Mouse (Mus musculus) MEL (cell line): Measurements from ENCODE around the gene Rpp14. TPM values are rescaled to one million over a fixed set of nuclear protein-coding genes. Genes with fewer than 3 reads are reported as not detected.
A peak's percentile ranks its signal among the peaks of the same experiment; 100 is the strongest.

ENCODE experiments used
- DNase-seq: peaks from one replicate; pipeline ENCODE4 v3.0.0; 2011; ENCODE audit warnings: low read depth, low spot score
- H3K27ac ChIP-seq: 2 replicates; pipeline ENCODE4 v1.5.1; 2012; ENCODE audit warnings: low read depth, mild to moderate bottlenecking, control low read depth, low read length, moderate library complexity; ENCODE audit not compliant: control insufficient read depth
- H3K27me3 ChIP-seq, 2 experiments: fragments of 150-350 bp in 1 of 2; sonication (generic) in 1 of 2; 2 replicates each; pipeline ENCODE4 v1.6.1; 2012; ENCODE audit warnings: low read length in 2 of 2, mild to moderate bottlenecking in 2 of 2, improper control_type of control experiment in 1 of 2, moderate library complexity in 1 of 2; ENCODE audit not compliant: insufficient read depth in 2 of 2, control insufficient read depth in 1 of 2
- H3K36me3 ChIP-seq, 2 experiments: 2 replicates each; pipeline ENCODE4 v1.6.1; 2012 to 2014; ENCODE audit warnings: low read length in 2 of 2, improper control_type of control experiment in 1 of 2, inconsistent platforms in 1 of 2, mild to moderate bottlenecking in 1 of 2; ENCODE audit not compliant: insufficient read depth in 2 of 2, control insufficient read depth in 1 of 2
- H3K4me1 ChIP-seq, 2 experiments: fragments of 150-350 bp in 1 of 2; sonication (generic) in 1 of 2; 2 replicates each; pipeline ENCODE4 v1.6.1; 2012; ENCODE audit warnings: low read length in 2 of 2, improper control_type of control experiment in 1 of 2, mild to moderate bottlenecking in 1 of 2; ENCODE audit not compliant: insufficient read depth in 2 of 2, control insufficient read depth in 1 of 2
- H3K4me3 ChIP-seq, 2 experiments: fragments of 150-350 bp in 1 of 2; sonication (generic) in 1 of 2; 2 replicates each; pipeline ENCODE4 v1.5.1; 2012; ENCODE audit warnings: low read depth in 2 of 2, low read length in 2 of 2, mild to moderate bottlenecking in 2 of 2, moderate library complexity in 2 of 2, control low read depth in 1 of 2, improper control_type of control experiment in 1 of 2; ENCODE audit not compliant: control insufficient read depth in 1 of 2, insufficient read depth in 1 of 2
- H3K79me2 ChIP-seq: 2 replicates; pipeline ENCODE4 v1.6.1; 2012; ENCODE audit warnings: mild to moderate bottlenecking, low read length, moderate library complexity; ENCODE audit not compliant: control insufficient read depth, poor library complexity, insufficient read depth
- H3K9ac ChIP-seq: 2 replicates; pipeline ENCODE4 v1.6.1; 2012; ENCODE audit warnings: low read depth, mild to moderate bottlenecking, control low read depth, low read length, moderate library complexity; ENCODE audit not compliant: control insufficient read depth, poor library complexity, severe bottlenecking
- H3K9me3 ChIP-seq: fragments of 150-350 bp; sonication (generic); replicated peaks from 2 replicates; pipeline ENCODE4 v1.6.1; 2012; ENCODE audit warnings: mild to moderate bottlenecking, low read length, improper control_type of control experiment, moderate library complexity; ENCODE audit not compliant: insufficient read depth
- CHD1 ChIP-seq: IDR thresholded peaks from 2 replicates; pipeline ENCODE4 v1.6.1; 2012; ENCODE audit warnings: low read depth, mild to moderate bottlenecking, inconsistent platforms, low read length, improper control_type of control experiment
- CHD2 ChIP-seq: IDR thresholded peaks from 2 replicates; pipeline ENCODE4 v1.6.1; 2011; ENCODE audit warnings: low read length, improper control_type of control experiment
- CTCF ChIP-seq, 3 experiments: IDR thresholded peaks in 2 of 3; conservative IDR thresholded peaks in 1 of 3; 2 replicates each; pipeline ENCODE4 v1.5.1; 2011 to 2012; ENCODE audit warnings: low read length in 3 of 3, low read depth in 2 of 3, mild to moderate bottlenecking in 2 of 3, improper control_type of control experiment in 1 of 3, inconsistent platforms in 1 of 3, mixed read lengths in 1 of 3, moderate library complexity in 1 of 3; ENCODE audit not compliant: control insufficient read depth in 1 of 3, insufficient read depth in 1 of 3, poor library complexity in 1 of 3, severe bottlenecking in 1 of 3
- GABPA ChIP-seq: IDR thresholded peaks from 2 replicates; pipeline ENCODE4 v1.6.1; 2012; ENCODE audit warnings: low read depth, mild to moderate bottlenecking, inconsistent platforms, low read length, improper control_type of control experiment, moderate library complexity
- HCFC1 ChIP-seq: IDR thresholded peaks from 2 replicates; pipeline ENCODE4 v1.6.1; 2012; ENCODE audit warnings: low read depth, mild to moderate bottlenecking, inconsistent platforms, low read length, improper control_type of control experiment, moderate library complexity
- JUND ChIP-seq: IDR thresholded peaks from 2 replicates; pipeline ENCODE4 v1.6.1; 2011; ENCODE audit warnings: low read depth, mild to moderate bottlenecking, improper control_type of control experiment, low read length
- MXI1 ChIP-seq: IDR thresholded peaks from 2 replicates; pipeline ENCODE4 v1.6.1; 2011; ENCODE audit warnings: mild to moderate bottlenecking, low read depth, low read length, improper control_type of control experiment
- MYB ChIP-seq: IDR thresholded peaks from 2 replicates; pipeline ENCODE4 v1.6.1; 2011; ENCODE audit warnings: mild to moderate bottlenecking, low read depth, low read length, improper control_type of control experiment
- MYC ChIP-seq: IDR thresholded peaks from 2 replicates; pipeline ENCODE4 v1.6.1; 2011; ENCODE audit warnings: low read depth, mild to moderate bottlenecking, low read length, improper control_type of control experiment, moderate library complexity
- NELFE ChIP-seq: IDR thresholded peaks from 2 replicates; pipeline ENCODE4 v1.6.1; 2011; ENCODE audit warnings: low read depth, low read length, improper control_type of control experiment
- POLR2A ChIP-seq, 2 experiments: IDR thresholded peaks; 2 replicates each; pipeline ENCODE4 v1.6.1; 2011 to 2012; ENCODE audit warnings: low read length in 2 of 2, mild to moderate bottlenecking in 2 of 2, control low read depth in 1 of 2, improper control_type of control experiment in 1 of 2, low read depth in 1 of 2, moderate library complexity in 1 of 2; ENCODE audit not compliant: control insufficient read depth in 1 of 2, insufficient read depth in 1 of 2, poor library complexity in 1 of 2
- RCOR1 ChIP-seq: IDR thresholded peaks from 2 replicates; pipeline ENCODE4 v1.6.1; 2012; ENCODE audit warnings: low read depth, mild to moderate bottlenecking, inconsistent platforms, low read length, improper control_type of control experiment
- SIN3A ChIP-seq: IDR thresholded peaks from 2 replicates; pipeline ENCODE4 v1.6.1; 2012; ENCODE audit warnings: low read length, improper control_type of control experiment, inconsistent platforms
- UBTF ChIP-seq: IDR thresholded peaks from 2 replicates; pipeline ENCODE4 v1.6.1; 2012; ENCODE audit warnings: low read depth, mild to moderate bottlenecking, inconsistent platforms, low read length, improper control_type of control experiment, moderate library complexity, borderline replicate concordance; ENCODE audit not compliant: insufficient read depth
- USF2 ChIP-seq, 2 experiments: IDR thresholded peaks; 2 replicates each; pipeline ENCODE4 v1.6.1; 2011 to 2012; ENCODE audit warnings: improper control_type of control experiment in 2 of 2, low read length in 2 of 2, borderline replicate concordance in 1 of 2, inconsistent platforms in 1 of 2, low read depth in 1 of 2, mild to moderate bottlenecking in 1 of 2; ENCODE audit not compliant: insufficient read depth in 1 of 2
- ZKSCAN1 ChIP-seq: IDR thresholded peaks from 2 replicates; pipeline ENCODE4 v1.6.1; 2012; ENCODE audit warnings: low read depth, mild to moderate bottlenecking, inconsistent platforms, low read length, improper control_type of control experiment, moderate library complexity
- polyA plus RNA-seq, 2 experiments: library from polyadenylated mRNA; stranded (reverse) in 1 of 2; unstranded in 1 of 2; fragments of >175 nt in 1 of 2; fragments of >200 nt in 1 of 2; gene quantifications; 2 replicates each; pipeline versions ENCODE4 v1.2.1 to v1.2.4; 2012; ENCODE audit warnings: low replicate concordance in 2 of 2, low read depth in 1 of 2; ENCODE audit not compliant: insufficient read length in 2 of 2, insufficient read depth in 1 of 2, missing spikeins in 1 of 2
- total RNA-seq: library from RNA; depleted of rRNA; stranded (reverse); fragments of 300-350 nt; gene quantifications from 2 replicates; pipeline ENCODE4 v1.2.3, GENCODE M21; 2012

Gene Rpp14
- total and polyA plus RNA-seq, 3 experiments: 41.2 to 45.5 TPM; not detected in 1

DNA sequence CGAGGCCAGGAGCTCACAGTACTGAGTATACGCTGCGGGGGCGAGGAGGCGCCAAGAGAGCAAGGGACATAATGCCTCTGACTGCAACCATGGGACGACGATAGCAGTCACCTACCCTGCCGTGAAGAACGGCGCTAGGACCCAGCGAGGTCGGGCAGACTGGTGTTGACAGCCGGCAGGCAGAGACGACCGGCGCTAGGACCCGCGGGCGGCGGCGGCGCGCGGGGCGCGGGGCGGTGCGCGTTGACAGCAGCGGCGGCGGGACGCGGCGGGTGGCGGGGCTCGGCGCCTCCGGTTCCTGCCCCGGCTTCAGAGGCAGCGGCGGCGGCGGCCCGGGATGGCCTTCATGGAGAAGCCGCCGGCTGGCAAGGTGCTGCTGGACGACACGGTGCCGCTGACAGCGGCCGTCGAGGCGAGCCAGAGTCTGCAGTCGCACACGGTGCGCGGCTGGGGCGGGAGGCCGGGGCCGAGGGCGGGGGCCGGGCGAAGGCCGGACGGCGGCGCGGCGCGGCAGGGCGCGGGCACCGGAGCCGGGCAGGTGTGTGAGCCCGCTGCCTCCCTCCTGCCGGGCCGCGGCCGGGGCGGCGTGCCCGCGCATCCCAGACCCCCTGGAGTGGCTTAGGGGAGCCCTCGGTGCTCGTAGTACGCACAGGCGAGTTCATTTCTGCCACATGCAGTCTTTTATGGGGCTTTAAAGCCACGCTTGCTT, 18.0 kb downstream of the Rpp14 start, which contains the start of gene Pxk (continued):
- TF ChIP-seq POLR2A (IDR thresholded peaks at IDR 0.05; ENCODE audit: control insufficient read depth in 1 of 2, insufficient read depth in 1 of 2, low read depth in 1 of 2, low read length in 2 of 2, poor library complexity in 1 of 2) (peak in 1 of 2 experiments; percentile 52; a peak in 1 of 4 replicates), ZKSCAN1 (no peak), CTCF (IDR thresholded peaks at IDR 0.05 in 2 of 3, conservative IDR thresholded peaks at IDR 0.05 in 1 of 3; ENCODE audit: control insufficient read depth in 1 of 3, insufficient read depth in 1 of 3, low read depth in 2 of 3, low read length in 3 of 3, poor library complexity in 1 of 3, severe bottlenecking in 1 of 3) (no peak), GABPA (no peak), CHD1 (no peak), CHD2 (no peak), NELFE (no peak), HCFC1 (peak; percentile 75), MYB (no peak), MYC (no peak), USF2 (IDR thresholded peaks at IDR 0.05; ENCODE audit: borderline replicate concordance in 1 of 2, insufficient read depth in 1 of 2, low read depth in 1 of 2, low read length in 2 of 2) (no peak), UBTF (no peak)

DNA sequence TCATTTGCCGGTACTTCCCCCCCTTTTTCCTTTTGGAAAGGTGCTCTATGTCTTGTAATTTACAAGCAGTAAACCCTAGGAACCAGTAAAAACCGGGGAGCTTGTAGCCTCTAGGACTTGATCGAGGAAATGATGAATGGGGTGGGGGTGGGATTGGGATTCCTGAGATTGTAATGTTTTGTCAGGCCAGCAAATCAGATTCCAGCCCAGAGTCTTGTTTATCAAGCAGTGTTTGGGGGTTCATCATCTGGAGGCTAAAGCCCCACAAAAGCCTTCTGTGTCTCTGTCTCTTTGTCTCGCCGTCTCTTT, 18.5 kb downstream of the Rpp14 start:
- H3K9me3 ChIP-seq: no peaks in the 10 kb centered on the region
- peak overlapping the region; percentile 66 to 79 for H3K4me3 ChIP-seq
- H3K9ac ChIP-seq: peak overlapping the region; percentile 76
- TF ChIP-seq JUND: no peak
- 0 out of 2 replicates have a peak, but pooled peaks have one; percentile 14 for TF ChIP-seq RCOR1
- TF ChIP-seq SIN3A: 0 out of 2 replicates have a peak, but pooled peaks have one; percentile 26
- 0 out of 2 replicates have a peak, but pooled peaks have one; percentile 16 for TF ChIP-seq MYC
- 0 out of 2 replicates have a peak, but pooled peaks have one; percentile 12 for TF ChIP-seq MXI1
- peaks cover 0 to 2% of the 10 kb centered on the region in 2 experiments; a peak in 2 of 4 replicates for H3K36me3 ChIP-seq
- peaks cover 1% of the 10 kb centered on the region; the same call in 1 of the 2 replicates for H3K79me2 ChIP-seq
- DNase-seq: peak; percentile 43
- peaks cover 4% of the 10 kb centered on the region in 2 experiments; a peak in 3 of 4 replicates for H3K4me1 ChIP-seq
- H3K27me3 ChIP-seq: no peaks in the 10 kb centered on the region
- no peak overlapping the region for H3K27ac ChIP-seq

DNA sequence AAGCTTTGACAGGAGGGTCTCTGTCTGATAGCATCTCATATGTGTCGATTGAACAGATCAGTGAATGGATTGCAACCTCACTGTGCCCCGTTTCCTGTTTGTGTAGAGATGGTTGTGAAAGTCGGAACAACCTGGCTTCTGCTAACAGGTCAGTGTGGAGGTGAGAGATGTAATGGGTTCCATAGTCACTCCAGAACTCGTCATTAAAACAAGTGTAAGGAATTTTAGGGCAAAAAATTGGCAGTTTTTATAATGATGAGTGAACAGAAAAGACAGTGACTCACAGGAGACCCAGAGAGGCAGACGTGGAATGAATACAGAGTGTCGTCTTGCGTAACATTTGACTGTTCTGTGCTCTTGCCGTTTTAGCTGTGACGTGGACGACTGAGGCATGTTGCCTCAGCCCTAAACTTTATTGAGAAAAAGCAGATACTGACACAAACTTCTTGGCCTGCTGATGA, 19.4 kb downstream of the Rpp14 start:
- Histone ChIP-seq H3K27ac (no peak overlapping the region), H3K9ac (no peak overlapping the region), H3K79me2 (peaks cover 1% of the 10 kb centered on the region; the same call in 1 of the 2 replicates), H3K4me1 (peaks cover 4% of the 10 kb centered on the region in 2 experiments; a peak in 3 of 4 replicates)
- TF ChIP-seq POLR2A (IDR thresholded peaks at IDR 0.05; ENCODE audit: control insufficient read depth in 1 of 2, insufficient read depth in 1 of 2, low read depth in 1 of 2, low read length in 2 of 2, poor library complexity in 1 of 2): no peak
- TF ChIP-seq, all 39 proteins: peak for 0
- H3K9me3 ChIP-seq: no peaks in the 10 kb centered on the region
- peaks cover 0 to 2% of the 10 kb centered on the region in 2 experiments; a peak in 2 of 4 replicates for H3K36me3 ChIP-seq
- DNase-seq: no peak
- H3K27me3 ChIP-seq: no peaks in the 10 kb centered on the region
- H3K4me3 ChIP-seq: no peak overlapping the region
